Mouse (Mus musculus): ENCODE data around the gene Amn. TPM values are rescaled to one million over a fixed set of nuclear protein-coding genes. Genes with fewer than 3 reads are reported as not detected.

The Amn gene
- polyA plus RNA-seq, 1 experiment from 2014 or later: 2.4 TPM

- Histone ChIP-seq H3K4me2 (ENCODE audit: low read depth, low read length) (no peak overlapping the region), H3K27ac (ENCODE audit: low read length) (no peak overlapping the region), H3K27me3 (ENCODE audit: control insufficient read depth, insufficient read depth, low read length) (no peaks in the 10 kb centered on the region), H3K9ac (ENCODE audit: low read length) (no peak overlapping the region), H3K9me3 (replicated peaks; ENCODE audit: control insufficient read depth, low read length) (no peaks in the 10 kb centered on the region), H3K4me3 (ENCODE audit: low read length) (no peak overlapping the region), H3K36me3 (ENCODE audit: control insufficient read depth, insufficient read depth) (peaks cover 60% of the 10 kb centered on the region), H3K4me1 (ENCODE audit: control insufficient read depth, insufficient read depth, low read length) (no peaks in the 10 kb centered on the region)
- 92% methylated on average over 8 of the region's 8 CpGs for WGBS
- no peak for ATAC-seq (replicated peaks; ENCODE audit: extremely low read depth, insufficient read depth, low FRiP score)
Observed at GRCm38 (mm10) chr12:111303702-111304337, 32.9 kb downstream of the Amn start.

- no peaks in the 10 kb centered on the region for H3K27me3 ChIP-seq (ENCODE audit: control insufficient read depth, insufficient read depth, low read length)
- H3K9ac ChIP-seq (ENCODE audit: low read length): no peak overlapping the region
- 73% methylated on average over 8 of the region's 8 CpGs for WGBS
- no peak overlapping the region for H3K4me3 ChIP-seq (ENCODE audit: low read length)
- peaks cover 52% of the 10 kb centered on the region for H3K36me3 ChIP-seq (ENCODE audit: control insufficient read depth, insufficient read depth)
- ATAC-seq (replicated peaks; ENCODE audit: extremely low read depth, insufficient read depth, low FRiP score): no peak
- H3K4me1 ChIP-seq (ENCODE audit: control insufficient read depth, insufficient read depth, low read length): no peaks in the 10 kb centered on the region
- H3K27ac ChIP-seq (ENCODE audit: low read length): no peak overlapping the region
- H3K9me3 ChIP-seq (replicated peaks; ENCODE audit: control insufficient read depth, low read length): no peaks in the 10 kb centered on the region
- H3K4me2 ChIP-seq (ENCODE audit: low read depth, low read length): no peak overlapping the region
Observed at GRCm38 (mm10) chr12:111306821-111307220, 35.9 kb downstream of the Amn start.

- no peak overlapping the region for H3K4me3 ChIP-seq (ENCODE audit: low read length)
- H3K4me1 ChIP-seq (ENCODE audit: control insufficient read depth, insufficient read depth, low read length): no peaks in the 10 kb centered on the region
- peaks cover 51% of the 10 kb centered on the region for H3K36me3 ChIP-seq (ENCODE audit: control insufficient read depth, insufficient read depth)
- H3K9ac ChIP-seq (ENCODE audit: low read length): no peak overlapping the region
- WGBS: 90% methylated on average over 12 of the region's 12 CpGs
- H3K9me3 ChIP-seq (replicated peaks; ENCODE audit: control insufficient read depth, low read length): no peaks in the 10 kb centered on the region
- H3K4me2 ChIP-seq (ENCODE audit: low read depth, low read length): no peak overlapping the region
- no peak overlapping the region for H3K27ac ChIP-seq (ENCODE audit: low read length)
- no peaks in the 10 kb centered on the region for H3K27me3 ChIP-seq (ENCODE audit: control insufficient read depth, insufficient read depth, low read length)
- ATAC-seq (replicated peaks; ENCODE audit: extremely low read depth, insufficient read depth, low FRiP score): no peak
Observed at GRCm38 (mm10) chr12:111309256-111309655, 38.4 kb downstream of the Amn start.

- Histone ChIP-seq H3K27ac (ENCODE audit: low read length) (no peak overlapping the region), H3K4me2 (ENCODE audit: low read depth, low read length) (no peak overlapping the region), H3K36me3 (ENCODE audit: control insufficient read depth, insufficient read depth) (peaks cover 48% of the 10 kb centered on the region), H3K9me3 (replicated peaks; ENCODE audit: control insufficient read depth, low read length) (no peaks in the 10 kb centered on the region), H3K9ac (ENCODE audit: low read length) (no peak overlapping the region), H3K4me1 (ENCODE audit: control insufficient read depth, insufficient read depth, low read length) (no peaks in the 10 kb centered on the region), H3K4me3 (ENCODE audit: low read length) (no peak overlapping the region), H3K27me3 (ENCODE audit: control insufficient read depth, insufficient read depth, low read length) (no peaks in the 10 kb centered on the region)
- ATAC-seq (replicated peaks; ENCODE audit: extremely low read depth, insufficient read depth, low FRiP score): no peak
- 82% methylated on average over 14 of the region's 14 CpGs for WGBS
Observed at GRCm38 (mm10) chr12:111309931-111310330, 39.0 kb downstream of the Amn start.

- Histone ChIP-seq H3K9me3 (replicated peaks; ENCODE audit: control insufficient read depth, low read length) (no peaks in the 10 kb centered on the region), H3K4me1 (ENCODE audit: control insufficient read depth, insufficient read depth, low read length) (no peaks in the 10 kb centered on the region), H3K4me3 (ENCODE audit: low read length) (no peak overlapping the region), H3K36me3 (ENCODE audit: control insufficient read depth, insufficient read depth) (peaks cover 55% of the 10 kb centered on the region), H3K27ac (ENCODE audit: low read length) (no peak overlapping the region), H3K27me3 (ENCODE audit: control insufficient read depth, insufficient read depth, low read length) (no peaks in the 10 kb centered on the region), H3K9ac (ENCODE audit: low read length) (no peak overlapping the region), H3K4me2 (ENCODE audit: low read depth, low read length) (no peak overlapping the region)
- no peak for ATAC-seq (replicated peaks; ENCODE audit: extremely low read depth, insufficient read depth, low FRiP score)
- WGBS: 88% methylated on average over 10 of the region's 10 CpGs
Observed at GRCm38 (mm10) chr12:111311775-111312174, 40.9 kb downstream of the Amn start.

- H3K27ac ChIP-seq (ENCODE audit: low read length): no peak overlapping the region
- no peak overlapping the region for H3K4me2 ChIP-seq (ENCODE audit: low read depth, low read length)
- H3K9ac ChIP-seq (ENCODE audit: low read length): no peak overlapping the region
- peaks cover 65% of the 10 kb centered on the region for H3K36me3 ChIP-seq (ENCODE audit: control insufficient read depth, insufficient read depth)
- H3K4me3 ChIP-seq (ENCODE audit: low read length): no peak overlapping the region
- no peaks in the 10 kb centered on the region for H3K9me3 ChIP-seq (replicated peaks; ENCODE audit: control insufficient read depth, low read length)
- H3K4me1 ChIP-seq (ENCODE audit: control insufficient read depth, insufficient read depth, low read length): no peaks in the 10 kb centered on the region
- ATAC-seq (replicated peaks; ENCODE audit: extremely low read depth, insufficient read depth, low FRiP score): no peak
- H3K27me3 ChIP-seq (ENCODE audit: control insufficient read depth, insufficient read depth, low read length): no peaks in the 10 kb centered on the region
- WGBS: 89% methylated on average over 7 of the region's 7 CpGs
Observed at GRCm38 (mm10) chr12:111314273-111314672, 43.4 kb downstream of the Amn start.

GRCm38 (mm10) chr12:111317694-111318093, 46.8 kb downstream of the Amn start:
- H3K4me3 ChIP-seq (ENCODE audit: low read length): no peak overlapping the region
- no peaks in the 10 kb centered on the region; the same call in 1 of the 2 replicates for H3K4me1 ChIP-seq (ENCODE audit: control insufficient read depth, insufficient read depth, low read length)
- H3K9me3 ChIP-seq (replicated peaks; ENCODE audit: control insufficient read depth, low read length): no peaks in the 10 kb centered on the region
- H3K9ac ChIP-seq (ENCODE audit: low read length): no peak overlapping the region
- ATAC-seq (replicated peaks; ENCODE audit: extremely low read depth, insufficient read depth, low FRiP score): no peak
- peaks cover 81% of the 10 kb centered on the region for H3K36me3 ChIP-seq (ENCODE audit: control insufficient read depth, insufficient read depth)
- H3K27ac ChIP-seq (ENCODE audit: low read length): no peak overlapping the region
- no peaks in the 10 kb centered on the region for H3K27me3 ChIP-seq (ENCODE audit: control insufficient read depth, insufficient read depth, low read length)
- WGBS: 92% methylated on average over 9 of the region's 9 CpGs
- H3K4me2 ChIP-seq (ENCODE audit: low read depth, low read length): no peak overlapping the region

GRCm38 (mm10) chr12:111320549-111320948, 49.7 kb downstream of the Amn start:
- Histone ChIP-seq H3K9ac (ENCODE audit: low read length) (no peak overlapping the region), H3K36me3 (ENCODE audit: control insufficient read depth, insufficient read depth) (peaks cover 82% of the 10 kb centered on the region), H3K27ac (ENCODE audit: low read length) (no peak overlapping the region), H3K4me1 (ENCODE audit: control insufficient read depth, insufficient read depth, low read length) (no peaks in the 10 kb centered on the region; the same call in 1 of the 2 replicates), H3K27me3 (ENCODE audit: control insufficient read depth, insufficient read depth, low read length) (no peaks in the 10 kb centered on the region), H3K4me3 (ENCODE audit: low read length) (no peak overlapping the region), H3K4me2 (ENCODE audit: low read depth, low read length) (no peak overlapping the region), H3K9me3 (replicated peaks; ENCODE audit: control insufficient read depth, low read length) (no peaks in the 10 kb centered on the region)
- WGBS: 42% methylated on average over 12 of the region's 12 CpGs
- peak; percentile 65; the same call in 1 of the 2 replicates for ATAC-seq (replicated peaks; ENCODE audit: extremely low read depth, insufficient read depth, low FRiP score)

GRCm38 (mm10) chr12:111321832-111322231, 50.9 kb downstream of the Amn start:
- ATAC-seq (replicated peaks; ENCODE audit: extremely low read depth, insufficient read depth, low FRiP score): no peak
- no peak overlapping the region for H3K4me2 ChIP-seq (ENCODE audit: low read depth, low read length)
- peaks cover 76% of the 10 kb centered on the region for H3K36me3 ChIP-seq (ENCODE audit: control insufficient read depth, insufficient read depth)
- WGBS: 90% methylated on average over 13 of the region's 13 CpGs
- H3K4me1 ChIP-seq (ENCODE audit: control insufficient read depth, insufficient read depth, low read length): no peaks in the 10 kb centered on the region; the same call in 1 of the 2 replicates
- no peak overlapping the region for H3K9ac ChIP-seq (ENCODE audit: low read length)
- H3K9me3 ChIP-seq (replicated peaks; ENCODE audit: control insufficient read depth, low read length): no peaks in the 10 kb centered on the region
- H3K4me3 ChIP-seq (ENCODE audit: low read length): no peak overlapping the region
- no peaks in the 10 kb centered on the region for H3K27me3 ChIP-seq (ENCODE audit: control insufficient read depth, insufficient read depth, low read length)
- H3K27ac ChIP-seq (ENCODE audit: low read length): no peak overlapping the region
